Mouse (Mus musculus) E14TG2a.4 (cell line): ENCODE results near the gene Rac3.

Experiments used
- CTCF ChIP-seq: conservative IDR thresholded peaks from 2 replicates; pipeline ENCODE4 v1.5.1; 2014; ENCODE audit warnings: low read length
- NANOG ChIP-seq: IDR thresholded peaks from 2 replicates; pipeline ENCODE4 v1.6.1; 2014; ENCODE audit warnings: borderline replicate concordance, low read length, mixed read lengths
- POU5F1 ChIP-seq: IDR thresholded peaks from 2 replicates; pipeline ENCODE4 v1.6.1; 2014; ENCODE audit warnings: low read length, borderline replicate concordance

- TF ChIP-seq CTCF (no peak), POU5F1 (no peak), NANOG (no peak)
These were observed 6.1 kb upstream of the Rac3 start for GRCm38 (mm10) chr11:120715131-120715530.
